Comparison of ENCODE assay signal across 13 mouse cellular contexts in the genomic region with DNA sequence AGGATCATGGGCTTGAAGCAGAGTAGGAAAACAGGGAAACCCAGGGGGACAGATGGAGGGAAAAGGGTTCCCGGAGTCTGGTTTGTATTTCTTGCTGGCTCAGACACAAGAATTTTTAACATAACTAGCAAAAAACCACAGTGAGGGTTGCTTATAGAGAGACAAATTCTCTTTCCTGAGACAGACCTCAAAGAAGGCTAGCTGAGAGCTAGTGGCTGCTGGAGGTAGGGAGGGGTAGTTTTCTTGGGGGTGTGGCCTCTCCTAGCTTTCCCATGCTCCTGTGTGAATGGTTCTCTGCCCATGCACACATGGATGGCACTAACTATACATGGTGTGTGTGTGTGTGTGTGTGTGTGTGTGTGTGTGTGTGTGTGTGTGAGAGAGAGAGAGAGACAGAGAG.
A peak's percentile ranks its signal among the peaks of the same experiment; 100 is the strongest.
DNase-seq lines count a peak whose midpoint lies in the region; ATAC-seq and TF ChIP-seq lines count a peak whose summit lies in the region.
"Had no signal": no experiment of that assay in that cellular context is flagged by ENCODE, and none has a peak within 500 bp of the region (broad histone marks: within the 10 kb centered on the region; RNA-seq: fewer than 3 reads in every experiment).

No protein-coding gene starts in this region.

- no peak overlapping the region for H3K9ac ChIP-seq in embryonic facial prominence, embryonic 14.5 days (ENCODE audit: low read depth, low read length)
- H3K9ac ChIP-seq in forebrain, postnatal 0 days = no peak overlapping the region
- H3K9ac ChIP-seq in neural tube, embryonic 14.5 days (replicated peaks; ENCODE audit: low read depth, low read length) = no peak overlapping the region
- H3K9ac ChIP-seq: liver, embryonic 13.5 days had no signal

- peaks cover 23% of the 10 kb centered on the region for H3K4me1 ChIP-seq in embryonic facial prominence, embryonic 14.5 days (ENCODE audit: control insufficient read depth, insufficient read depth, low read length)
- H3K4me1 ChIP-seq in forebrain, postnatal 0 days (ENCODE audit: insufficient read depth) = peaks cover 3% of the 10 kb centered on the region; the same call in 1 of the 2 replicates
- H3K4me1 ChIP-seq in neural tube, embryonic 14.5 days (ENCODE audit: control insufficient read depth, insufficient read depth, low read length) = peaks cover 8% of the 10 kb centered on the region; the same call in 1 of the 2 replicates
- H3K4me1 ChIP-seq: liver, embryonic 13.5 days had no signal

- H3K27me3 ChIP-seq in embryonic facial prominence, embryonic 14.5 days (replicated peaks; ENCODE audit: control insufficient read depth, insufficient read depth, low read length) = no peaks in the 10 kb centered on the region
- no peaks in the 10 kb centered on the region for H3K27me3 ChIP-seq in forebrain, postnatal 0 days (ENCODE audit: insufficient read depth, low read length)
- no peaks in the 10 kb centered on the region for H3K27me3 ChIP-seq in neural tube, embryonic 14.5 days (ENCODE audit: control insufficient read depth, insufficient read depth, low read length)
- H3K27me3 ChIP-seq: CH12.LX; liver, embryonic 13.5 days had no signal

- H3K27ac ChIP-seq in left cerebral cortex, adult 2 months = peak overlapping the region; percentile 19; the same call in 1 of the 2 replicates
- peak overlapping the region; percentile 74 for H3K27ac ChIP-seq in embryonic facial prominence, embryonic 14.5 days (replicated peaks; ENCODE audit: low read depth, low read length)
- H3K27ac ChIP-seq in forebrain, postnatal 0 days (ENCODE audit: low read depth, low read length) = peak overlapping the region; percentile 42; the same call in 1 of the 2 replicates
- H3K27ac ChIP-seq in neural tube, embryonic 14.5 days (ENCODE audit: low read depth, low read length) = peak overlapping the region; percentile 35; the same call in 1 of the 2 replicates
- H3K27ac ChIP-seq: liver, embryonic 13.5 days had no signal

- H3K4me3 ChIP-seq in left cerebral cortex, adult 2 months = no peak overlapping the region
- H3K4me3 ChIP-seq in embryonic facial prominence, embryonic 14.5 days (ENCODE audit: low read depth, low read length) = no peak overlapping the region
- H3K4me3 ChIP-seq in forebrain, postnatal 0 days (ENCODE audit: low read depth, low read length) = no peak overlapping the region
- H3K4me3 ChIP-seq in neural tube, embryonic 14.5 days (ENCODE audit: low read depth, low read length) = no peak overlapping the region
- H3K4me3 ChIP-seq: liver, embryonic 13.5 days had no signal

- peaks cover 87% of the 10 kb centered on the region for H3K36me3 ChIP-seq in embryonic facial prominence, embryonic 14.5 days (ENCODE audit: control insufficient read depth, insufficient read depth, low read length)
- H3K36me3 ChIP-seq in forebrain, postnatal 0 days (ENCODE audit: insufficient read depth) = peaks cover 55% of the 10 kb centered on the region
- peaks cover 51% of the 10 kb centered on the region for H3K36me3 ChIP-seq in neural tube, embryonic 14.5 days (ENCODE audit: control insufficient read depth, insufficient read depth, low read length)

- intact Hi-C loops in left cerebral cortex, adult 2 months (cut with DNase I) = no loop called here
- intact Hi-C loops in left cerebral cortex, postnatal 10 days (cut with DNase I) = no loop called here

- DNase-seq in left cerebral cortex, adult 2 months (ENCODE audit: extremely low spot score in 1 of 2, low spot score in 2 of 2) = no peak
- no peak for DNase-seq in left cerebral cortex, postnatal 10 days (ENCODE audit: extremely low spot score in 1 of 2, low spot score in 2 of 2)
- DNase-seq in embryonic facial prominence, embryonic 14.5 days (ENCODE audit: low spot score) = peak; percentile 91
- no peak for DNase-seq in forebrain, postnatal 0 days
- DNase-seq in urinary bladder, postnatal 36 days (ENCODE audit: low spot score in 2 of 2) = no peak
- no peak for DNase-seq in cerebellum, postnatal 4 days (ENCODE audit: low spot score in 2 of 2)
- DNase-seq: adrenal gland, adult 8-10 months; cerebellum, postnatal 14 days; gastrocnemius, postnatal 25 days; kidney, adult 8-10 months; liver, embryonic 13.5 days had no signal

- TF ChIP-seq CTCF in left cerebral cortex, adult 2 months (IDR thresholded peaks at IDR 0.05) = no peak
- TF ChIP-seq CTCF in forebrain, postnatal 0 days (IDR thresholded peaks at IDR 0.05; ENCODE audit: low read depth) = no peak

- no peaks in the 10 kb centered on the region for H3K9me3 ChIP-seq in embryonic facial prominence, embryonic 14.5 days (ENCODE audit: control insufficient read depth, low read length)
- no peaks in the 10 kb centered on the region for H3K9me3 ChIP-seq in forebrain, postnatal 0 days (ENCODE audit: low read length)
- H3K9me3 ChIP-seq in neural tube, embryonic 14.5 days (ENCODE audit: control insufficient read depth, low read length) = no peaks in the 10 kb centered on the region
- H3K9me3 ChIP-seq: liver, embryonic 13.5 days had no signal

- WGBS in embryonic facial prominence, embryonic 14.5 days = 29% methylated on average over 1 of the region's 1 CpGs
- 38% methylated on average over 1 of the region's 1 CpGs for WGBS in forebrain, postnatal 0 days
- WGBS in neural tube, embryonic 14.5 days = 92% methylated on average over 1 of the region's 1 CpGs

- ATAC-seq in embryonic facial prominence, embryonic 14.5 days (ENCODE audit: low read depth) = peak; percentile 80
- ATAC-seq in forebrain, postnatal 0 days = peak; percentile 44
- no peak for ATAC-seq in neural tube, embryonic 14.5 days (ENCODE audit: low read depth)

- no peak overlapping the region for H3K4me2 ChIP-seq in embryonic facial prominence, embryonic 14.5 days (ENCODE audit: low read depth, low read length)
- no peak overlapping the region for H3K4me2 ChIP-seq in forebrain, postnatal 0 days (ENCODE audit: low read depth)
- no peak overlapping the region for H3K4me2 ChIP-seq in neural tube, embryonic 14.5 days (ENCODE audit: low read depth, low read length)
- H3K4me2 ChIP-seq: liver, embryonic 13.5 days had no signal

Comparison
In these comparisons a context has a peak if more than half of its experiments do, and no peak if none do; other contexts are left out.
1. H3K27ac ChIP-seq: peak in every context shown above with its lines; median percentile 74 in embryonic facial prominence, embryonic 14.5 days; 42 in forebrain, postnatal 0 days; 35 in neural tube, embryonic 14.5 days; 19 in left cerebral cortex, adult 2 months.